20 mouse cellular contexts compared by ENCODE assay signal in the genomic region with DNA sequence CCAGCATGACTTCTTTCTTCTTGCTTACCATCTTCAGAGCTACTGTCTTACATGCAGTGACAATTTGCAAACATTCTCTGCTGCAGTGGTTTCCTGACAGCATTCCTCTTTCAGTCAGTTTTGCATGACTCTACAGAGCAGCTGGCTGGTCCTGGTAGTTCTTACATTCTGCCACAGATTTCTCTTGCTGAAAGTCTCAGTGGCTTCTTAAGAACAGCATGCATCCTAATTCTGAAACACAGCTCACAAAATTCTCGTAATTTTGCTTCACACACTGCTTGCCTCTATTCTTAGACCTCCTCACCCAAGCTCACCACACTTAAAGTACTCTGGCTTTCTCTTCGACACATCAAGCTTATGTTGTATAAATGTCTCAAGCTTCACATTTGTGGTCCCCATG.
DNase-seq lines count a peak whose midpoint lies in the region; TF ChIP-seq lines count a peak whose summit lies in the region.
"Had no signal": no experiment of that assay in that cellular context is flagged by ENCODE, and none has a peak within 500 bp of the region (broad histone marks: within the 10 kb centered on the region; RNA-seq: fewer than 3 reads in every experiment).

No protein-coding gene starts in this region.

- TF ChIP-seq CTCF in layer of hippocampus, adult 2 months (conservative IDR thresholded peaks at IDR 0.05) = no peak
- TF ChIP-seq CTCF in left cerebral cortex, adult 2 months (IDR thresholded peaks at IDR 0.05) = no peak

- H3K27ac ChIP-seq in layer of hippocampus, adult 2 months = peak overlapping the region; percentile 46
- H3K27ac ChIP-seq in left cerebral cortex, adult 2 months = peak overlapping the region; percentile 59; the same call in 1 of the 2 replicates
- H3K27ac ChIP-seq in hindbrain, embryonic 10.5 days = no peak overlapping the region
- H3K27ac ChIP-seq: embryonic facial prominence, embryonic 12.5 days; forebrain, embryonic 15.5 days; heart, embryonic 10.5 days; hindbrain, embryonic 14.5 days had no signal

- intact Hi-C loops in left cerebral cortex, adult 2 months (cut with DNase I) = loop anchor here (10.0 kb wide), 1 partner anchor 286 kb away; a partner anchor contains a TSS

- no peak overlapping the region for H3K4me3 ChIP-seq in layer of hippocampus, adult 2 months
- no peak overlapping the region for H3K4me3 ChIP-seq in left cerebral cortex, adult 2 months
- H3K4me3 ChIP-seq in hindbrain, embryonic 10.5 days = no peak overlapping the region
- H3K4me3 ChIP-seq: embryonic facial prominence, embryonic 12.5 days; forebrain, embryonic 15.5 days; heart, embryonic 10.5 days had no signal

- DNase-seq in layer of hippocampus, adult 2 months (ENCODE audit: low spot score in 2 of 2) = peak; percentile 16 to 19
- no peak for DNase-seq in layer of hippocampus, postnatal 25 days (ENCODE audit: extremely low spot score in 1 of 2, low spot score in 1 of 2)
- peak; percentile 32 for DNase-seq in right cerebral cortex, adult 18-20 months
- no peak for DNase-seq in right cerebral cortex, postnatal 4 days
- no peak for DNase-seq in left cerebral cortex, adult 2 months (ENCODE audit: extremely low spot score in 1 of 2, low spot score in 2 of 2)
- peak; percentile 81 for DNase-seq in telencephalon, adult 2 months (ENCODE audit: low read depth, low spot score)
- no peak for DNase-seq in hindbrain, embryonic 10.5 days (ENCODE audit: low spot score)
- DNase-seq: adrenal gland, postnatal 25 days; cerebellum, adult 11 months; cerebellum, adult 8-10 months; cerebellum, postnatal 14 days; gastrocnemius, postnatal 36 days; heart, adult 11 months; heart, postnatal 14 days had no signal

- no peaks in the 10 kb centered on the region for H3K36me3 ChIP-seq in hindbrain, embryonic 10.5 days
- H3K36me3 ChIP-seq: embryonic facial prominence, embryonic 12.5 days; forebrain, embryonic 15.5 days; heart, embryonic 10.5 days had no signal

- 81% methylated on average over 2 of the region's 2 CpGs for WGBS in hindbrain, embryonic 10.5 days

- H3K27me3 ChIP-seq in hindbrain, embryonic 10.5 days (ENCODE audit: insufficient read depth, poor library complexity, severe bottlenecking) = no peaks in the 10 kb centered on the region
- H3K27me3 ChIP-seq: CH12.LX; embryonic facial prominence, embryonic 12.5 days; forebrain, embryonic 15.5 days; Patski had no signal

- H3K9me3 ChIP-seq in hindbrain, embryonic 10.5 days = no peaks in the 10 kb centered on the region
- H3K9me3 ChIP-seq: embryonic facial prominence, embryonic 12.5 days; forebrain, embryonic 15.5 days; heart, embryonic 10.5 days had no signal

- H3K4me1 ChIP-seq in hindbrain, embryonic 10.5 days (replicated peaks) = no peaks in the 10 kb centered on the region
- H3K4me1 ChIP-seq: embryonic facial prominence, embryonic 12.5 days; forebrain, embryonic 15.5 days; heart, embryonic 10.5 days had no signal

Comparison
In these comparisons a context has a peak if more than half of its experiments do, and no peak if none do; other contexts are left out.
1. DNase-seq: peak in layer of hippocampus, adult 2 months (2 of 2), right cerebral cortex, adult 18-20 months (single experiment) and telencephalon, adult 2 months (single experiment); none in layer of hippocampus, postnatal 25 days (0 of 2), right cerebral cortex, postnatal 4 days (single experiment), left cerebral cortex, adult 2 months (0 of 2) and hindbrain, embryonic 10.5 days (single experiment).